Mouse (Mus musculus): ENCODE measurements at regions not wholly inside any gene's neighbourhood (a gene's known extent, or its start where the extent isn't known, plus 50 kb on each side); places are given as distances from the start of the nearest gene placed in this dataset.

- TF ChIP-seq GATA1 (IDR thresholded peaks at IDR 0.05; ENCODE audit: low read length), result no peak
- no peak for TF ChIP-seq TAL1 (IDR thresholded peaks at IDR 0.05; ENCODE audit: low read length)
Observed at GRCm38 (mm10) chr14:60523010-60523409, 110.8 kb upstream of the Spata13 start.

Data from erythroblast, embryonic 14.5 days (primary cell).